Mouse (Mus musculus): ENCODE measurements around the gene Vps72.
"Not testable (repeated sequence)": the region's sequence is repeated elsewhere in the genome, so short reads cannot be mapped to it uniquely, and the experiment has no call there.

Vps72 gene

DNA sequence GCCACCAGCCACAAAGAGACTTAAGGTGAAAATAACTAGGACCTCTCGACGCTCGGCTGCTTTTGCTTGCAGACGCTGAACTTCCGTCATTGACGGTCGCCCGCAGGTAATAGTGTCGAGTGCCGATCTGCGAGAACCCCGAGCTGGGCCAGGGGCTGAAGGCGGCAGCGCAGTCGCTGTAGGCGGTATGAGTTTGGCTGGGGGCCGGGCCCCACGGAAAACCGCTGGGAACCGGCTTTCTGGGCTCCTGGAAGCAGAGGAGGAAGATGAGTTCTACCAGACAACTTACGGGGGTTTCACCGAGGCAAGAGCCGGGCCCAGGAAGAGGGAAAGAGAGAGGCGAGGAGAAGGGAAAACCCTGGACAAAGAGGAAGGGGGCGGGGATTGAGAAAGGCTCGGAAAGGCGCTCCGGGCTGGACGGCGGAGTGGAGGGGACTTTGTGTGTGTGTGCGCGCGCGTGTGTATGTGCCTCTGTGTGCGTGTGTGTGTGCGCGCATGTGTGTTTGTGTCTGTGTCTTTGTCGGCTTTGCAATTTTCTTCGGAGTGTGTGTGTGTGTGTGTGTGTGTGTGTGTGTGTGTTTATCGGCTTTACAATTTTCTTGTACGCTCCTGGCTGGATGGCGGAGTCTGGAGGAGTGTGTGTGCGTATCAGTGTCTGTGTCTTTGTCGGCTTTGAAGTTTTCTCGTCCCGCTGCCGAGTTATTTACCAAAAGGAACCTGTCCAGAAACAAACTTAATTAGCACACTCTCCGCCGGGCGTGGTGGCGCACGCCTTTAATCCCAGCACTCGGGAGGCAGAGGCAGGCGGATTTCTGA lies at the start of gene Vps72:
Gene Vps72 (plus strand): TSS at position 112 of the 816 bp plus-strand sequence.
- DNase-seq (ENCODE audit: extremely low read depth, insufficient read length, low spot score) = peak; percentile 89

DNA sequence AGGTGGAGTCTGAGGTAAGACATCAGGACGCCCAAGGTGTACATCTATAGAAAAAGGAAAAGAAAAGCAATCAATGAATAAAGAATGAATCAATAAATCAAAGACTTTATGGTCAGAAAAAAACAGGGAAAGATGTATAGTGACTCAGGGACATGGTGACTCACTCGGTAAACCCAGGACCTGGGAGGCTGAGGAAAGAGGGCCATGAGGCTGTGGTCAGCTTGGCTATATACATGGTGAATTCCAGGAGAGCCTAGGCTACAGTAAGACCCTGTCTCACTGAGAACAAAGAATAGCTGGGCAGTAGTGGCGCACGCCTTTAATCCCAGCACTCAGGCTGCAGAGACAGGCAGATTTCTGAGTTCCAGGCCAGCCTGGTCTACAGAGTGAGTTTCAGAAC lies 47.1 kb upstream of the Vps72 start:
- peak; percentile 67 for DNase-seq (ENCODE audit: extremely low read depth, insufficient read length, low spot score)

DNA sequence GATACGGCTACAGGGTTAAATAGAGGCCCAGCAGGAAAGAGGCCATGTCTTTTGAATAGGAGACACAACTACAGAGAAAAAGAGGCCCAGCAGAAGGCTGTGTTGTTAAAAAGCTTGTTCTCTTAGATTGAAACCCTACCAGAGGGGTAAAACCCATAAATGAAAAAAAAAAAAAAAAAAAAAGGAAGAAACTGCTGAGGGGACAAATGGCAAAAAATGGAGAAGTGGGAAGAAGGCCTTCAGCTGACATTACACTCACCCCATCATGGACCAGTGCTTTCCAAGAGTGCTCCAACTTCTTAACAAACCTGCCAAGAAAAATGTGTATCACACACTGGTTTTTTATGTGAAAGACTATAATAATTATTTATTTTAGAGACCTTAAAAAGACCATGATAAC lies 45.3 kb upstream of the Vps72 start:
- DNase-seq (ENCODE audit: extremely low read depth, insufficient read length, low spot score) = no peak

DNA sequence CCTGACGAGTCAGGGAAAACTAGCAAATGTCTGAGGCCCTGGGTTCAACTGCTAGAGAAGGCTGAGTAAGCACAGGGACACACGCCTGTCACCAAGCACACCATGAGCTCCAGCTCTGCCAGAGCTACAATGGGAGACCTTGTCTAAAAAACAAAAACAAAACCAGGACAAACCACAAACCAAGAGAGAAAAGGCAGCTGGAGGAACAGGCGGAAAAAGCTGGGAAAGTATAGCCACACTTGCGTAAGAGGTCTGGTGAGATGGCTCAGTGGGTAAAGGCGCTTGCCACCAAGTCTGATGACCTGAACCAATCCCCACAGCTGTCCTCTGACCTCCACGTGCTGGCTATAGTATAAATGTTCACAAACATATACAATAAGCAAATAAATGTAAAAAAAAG lies 44.7 kb upstream of the Vps72 start:
- peak; percentile 76 for DNase-seq (ENCODE audit: extremely low read depth, insufficient read length, low spot score)

DNA sequence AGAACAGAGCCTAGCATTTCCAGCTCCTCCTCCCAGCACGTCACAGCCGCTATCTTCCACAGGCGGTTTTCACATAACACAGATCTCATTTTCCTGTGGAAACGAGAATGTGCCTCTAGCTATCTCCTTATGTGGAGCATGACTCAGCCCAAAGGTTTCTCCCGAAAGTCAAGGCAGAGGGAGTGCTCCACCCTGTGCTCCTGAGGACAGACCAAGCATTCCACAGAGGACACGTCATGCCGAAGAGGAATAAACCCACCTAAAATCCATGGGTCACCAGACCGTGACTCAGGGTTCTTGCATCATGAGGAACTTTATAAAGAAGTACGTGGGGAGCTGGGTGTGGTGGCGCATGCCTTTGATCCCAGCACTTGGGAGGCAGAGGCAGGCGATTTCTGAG lies 44.3 kb upstream of the Vps72 start:
- peak; percentile 88 for DNase-seq (ENCODE audit: extremely low read depth, insufficient read length, low spot score)

DNA sequence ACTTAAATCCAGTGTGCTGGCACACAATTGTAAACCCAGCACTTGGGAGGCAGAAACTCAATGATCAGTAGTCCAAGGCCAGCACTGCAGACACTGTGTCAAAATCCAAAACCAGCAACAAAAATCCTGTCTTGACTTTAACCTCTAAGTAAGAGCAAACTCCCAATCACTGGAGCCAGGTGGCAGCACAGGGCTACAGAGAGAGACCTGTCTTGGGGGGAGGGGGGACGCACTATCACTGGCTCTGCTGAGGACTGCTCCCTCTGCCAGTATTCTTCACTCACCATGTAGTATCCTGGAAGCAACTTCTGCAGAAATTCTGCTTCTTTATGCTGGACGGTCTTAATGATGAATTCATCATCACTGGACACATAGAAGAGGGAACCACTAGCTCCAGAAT lies 39.2 kb upstream of the Vps72 start:
- no peak for DNase-seq (ENCODE audit: extremely low read depth, insufficient read length, low spot score)

DNA sequence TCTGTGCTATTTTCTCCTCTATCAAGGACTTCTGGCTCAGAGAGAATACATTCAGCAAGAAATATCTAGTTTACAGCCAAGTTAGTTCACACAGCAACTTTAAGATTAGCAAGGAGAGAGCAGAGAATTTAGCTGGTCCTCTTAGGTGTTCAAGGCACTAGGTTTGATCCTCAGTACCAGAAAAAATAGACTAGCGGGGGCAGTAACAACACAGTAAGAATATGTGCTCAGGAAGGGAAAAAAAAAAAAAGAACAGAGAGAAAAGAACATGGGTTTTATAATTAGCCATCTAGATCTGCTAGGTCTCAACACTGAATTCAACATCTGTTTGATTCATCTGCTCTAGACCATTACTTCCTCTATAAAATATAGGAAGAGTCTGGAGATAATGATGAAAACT lies 22.8 kb upstream of the Vps72 start:
- DNase-seq (ENCODE audit: extremely low read depth, insufficient read length, low spot score) = no peak

DNA sequence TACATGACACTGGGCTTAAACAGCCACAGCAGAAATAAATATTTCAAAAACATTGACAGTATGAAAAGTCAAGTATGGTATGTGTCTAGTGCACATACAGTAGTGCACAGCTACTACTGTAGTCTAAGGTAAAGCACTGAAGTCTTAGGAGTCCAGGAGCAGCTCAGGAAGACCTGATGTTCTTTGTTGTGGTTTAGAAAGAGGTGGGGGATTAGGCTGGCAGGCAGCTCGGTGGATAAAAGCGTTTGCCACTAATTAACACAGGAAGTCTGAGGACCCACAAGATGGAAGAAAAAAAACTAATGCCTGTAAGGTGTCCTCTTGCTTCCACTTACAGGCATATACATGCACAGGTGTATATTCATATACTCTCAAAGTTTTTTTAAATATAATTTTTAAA lies 10.0 kb upstream of the Vps72 start:
- DNase-seq (ENCODE audit: extremely low read depth, insufficient read length, low spot score) = no peak

DNA sequence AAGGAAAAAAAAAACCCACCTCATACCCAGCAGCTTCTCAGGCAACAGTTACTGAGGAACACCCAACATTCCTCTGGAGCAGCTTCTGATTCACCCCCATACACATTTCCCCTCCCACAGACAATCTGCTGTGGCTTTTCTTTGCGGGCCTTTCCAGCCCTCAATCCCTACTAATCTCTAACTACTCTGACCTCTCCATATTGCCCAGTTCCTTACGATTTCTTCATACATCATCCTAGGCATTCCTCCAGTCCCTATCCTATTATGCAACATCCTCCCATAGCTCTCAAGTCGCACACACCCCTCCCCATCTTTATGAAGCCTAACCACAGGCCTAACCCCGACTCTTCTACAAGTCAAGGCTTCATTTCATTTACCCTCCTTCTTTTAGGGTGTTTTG lies 5.7 kb upstream of the Vps72 start:
- DNase-seq (ENCODE audit: extremely low read depth, insufficient read length, low spot score) = no peak

DNA sequence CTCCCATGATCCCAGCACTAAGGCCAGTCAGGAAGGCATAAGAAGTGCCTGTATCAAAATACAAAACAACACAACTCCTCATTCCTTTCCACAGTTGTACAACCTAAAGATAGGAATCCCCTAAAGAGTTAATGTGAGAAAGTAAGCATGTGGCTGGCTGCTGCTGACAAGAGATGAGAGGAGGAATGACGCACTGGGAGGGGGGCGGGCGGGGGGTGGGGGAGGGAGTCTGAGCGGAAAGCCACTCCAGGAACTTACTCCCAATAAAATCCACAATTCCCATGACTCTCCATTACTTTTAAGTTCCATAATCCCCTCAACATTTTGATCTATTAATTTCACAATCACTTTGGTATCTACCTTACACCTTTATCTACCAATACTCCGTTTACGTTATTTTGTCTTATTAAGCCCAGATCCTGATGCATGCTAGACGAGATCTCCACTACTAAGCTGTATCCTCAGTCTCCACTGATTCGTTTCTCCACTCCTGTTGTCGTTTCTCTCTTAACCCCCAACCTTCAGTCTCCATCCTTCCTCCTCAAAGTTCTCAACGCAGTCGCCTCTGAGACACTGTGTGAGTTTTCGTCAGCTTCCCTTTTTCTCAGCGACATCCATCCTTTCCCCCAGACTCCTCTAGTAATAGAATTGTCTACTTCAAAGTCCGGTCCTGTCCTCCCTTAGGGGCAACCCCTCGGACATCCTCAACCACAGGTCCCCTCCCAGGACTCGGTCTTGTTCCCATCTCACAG lies 5.1 kb upstream of the Vps72 start:
- DNase-seq (ENCODE audit: extremely low read depth, insufficient read length, low spot score) = peak; percentile 32

DNA sequence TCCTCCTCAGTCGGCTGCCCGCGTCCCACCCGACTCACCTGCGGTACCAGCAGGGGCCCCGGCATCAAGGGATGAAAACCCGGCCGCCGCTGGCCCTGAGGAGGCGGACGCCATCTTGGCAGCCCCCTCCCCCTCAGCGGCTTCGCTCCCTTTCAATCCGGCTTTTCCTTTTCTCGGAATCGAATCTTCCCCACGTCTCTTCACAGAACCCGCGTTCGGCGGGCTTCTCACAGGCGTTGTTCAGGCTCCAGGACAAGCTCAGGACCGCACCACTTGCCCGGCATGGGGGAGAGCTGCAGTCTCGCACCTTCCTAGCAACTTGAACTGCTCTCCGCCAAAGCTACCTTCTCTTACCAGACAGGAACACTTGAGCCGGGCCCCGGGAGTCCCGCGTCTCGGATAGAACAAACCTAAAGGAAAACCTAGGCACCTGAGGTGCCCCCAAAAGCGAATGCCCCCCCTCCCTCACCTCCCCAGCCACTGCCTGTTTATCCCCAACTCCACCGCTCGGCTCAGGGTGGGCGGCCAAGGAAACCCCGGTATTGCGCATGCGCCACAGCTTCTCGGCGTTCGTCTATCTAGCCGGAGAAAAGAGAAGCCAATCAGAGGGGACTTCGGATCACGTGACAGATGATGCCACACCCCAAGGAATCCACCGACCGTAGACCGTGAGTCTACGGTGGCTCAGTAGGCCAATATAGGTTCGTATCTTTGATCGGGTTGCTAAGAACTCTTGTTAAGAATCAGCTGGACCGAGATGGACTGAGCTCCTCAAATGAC lies 4.3 kb upstream of the Vps72 start, which contains the start of gene Pip5k1a:
Gene Pip5k1a (minus strand): TSS at position 593 of the 780 bp plus-strand sequence.
- peak; percentile 94 for DNase-seq (ENCODE audit: extremely low read depth, insufficient read length, low spot score)

DNA sequence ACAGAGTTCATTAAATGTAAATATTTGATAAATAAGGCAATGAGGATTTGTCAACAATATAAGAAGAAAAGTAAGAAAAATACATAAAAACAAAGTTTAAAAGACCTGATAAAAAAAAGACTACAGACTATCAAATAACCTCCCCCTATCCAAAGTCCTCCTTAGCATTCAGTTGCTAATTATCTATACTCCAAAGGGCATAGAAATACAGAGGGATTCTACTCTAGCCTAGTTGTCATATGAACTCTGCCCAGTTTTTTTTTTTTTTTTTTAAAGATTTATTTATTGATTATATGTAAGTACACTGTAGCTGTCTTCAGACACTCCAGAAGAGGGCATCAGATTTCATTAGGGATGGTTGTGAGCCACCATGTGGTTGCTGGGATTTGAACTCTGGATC lies 3.5 kb upstream of the Vps72 start:
- DNase-seq (ENCODE audit: extremely low read depth, insufficient read length, low spot score) = not testable (repeated sequence)

DNA sequence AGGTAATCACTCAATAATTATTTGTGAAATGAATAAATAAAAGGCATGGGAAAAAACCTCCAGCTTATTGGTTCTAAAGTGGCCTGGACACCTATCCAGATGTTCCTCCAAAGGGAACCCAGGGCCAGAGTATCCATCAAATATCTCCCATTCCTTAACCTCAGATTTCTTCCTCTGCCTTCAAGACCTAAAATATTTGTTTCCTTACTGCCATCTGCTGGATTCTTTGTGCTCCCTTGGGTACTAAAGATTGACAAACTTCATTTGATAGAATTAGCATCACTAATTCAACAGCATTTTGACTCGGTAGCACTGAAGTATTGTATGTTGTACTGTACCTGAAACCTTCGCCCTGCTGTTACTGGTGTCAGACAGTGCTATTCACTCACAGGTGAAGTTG lies 2.9 kb upstream of the Vps72 start:
- no peak for DNase-seq (ENCODE audit: extremely low read depth, insufficient read length, low spot score)

DNA sequence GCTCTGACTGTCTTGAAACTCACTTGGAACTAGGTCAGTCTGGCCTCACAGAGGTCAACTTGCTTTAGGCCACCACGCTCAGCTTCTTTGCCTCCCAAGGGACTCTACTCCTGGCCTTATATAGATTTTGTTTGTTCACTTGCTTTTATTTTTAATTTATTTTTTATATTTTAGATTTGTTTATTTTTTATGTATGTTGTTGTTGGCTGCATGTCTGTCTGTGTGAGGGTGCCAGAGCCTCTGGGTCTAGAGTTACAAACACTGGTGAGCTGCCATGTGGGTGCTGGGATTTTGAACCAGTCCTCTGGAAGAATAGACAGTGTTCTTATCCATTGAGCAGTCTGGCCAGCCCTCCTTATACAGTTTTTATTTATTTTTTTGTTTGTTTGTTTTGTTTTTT lies 1.9 kb downstream of the Vps72 start:
- no peak for DNase-seq (ENCODE audit: extremely low read depth, insufficient read length, low spot score)

DNA sequence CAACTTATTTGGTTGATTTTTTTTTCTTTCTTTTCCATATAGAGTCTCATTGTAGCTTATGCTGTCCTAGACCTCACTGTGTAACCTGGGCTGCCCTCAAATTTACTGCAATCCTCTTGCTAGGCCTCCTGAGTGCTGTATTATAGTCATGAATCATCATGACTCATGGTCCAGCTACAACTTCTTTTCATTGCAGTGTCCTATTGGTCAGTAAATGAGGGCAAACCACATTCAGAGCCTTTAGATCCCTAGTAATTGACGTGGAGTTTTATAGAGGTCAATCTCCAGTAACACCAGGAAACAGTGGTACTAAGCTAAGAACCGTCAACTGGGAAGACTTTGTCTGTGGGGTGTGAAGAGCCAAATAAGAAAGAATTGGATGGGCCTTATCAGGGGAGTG lies 6.9 kb downstream of the Vps72 start:
- peak; percentile 49 for DNase-seq (ENCODE audit: extremely low read depth, insufficient read length, low spot score)

DNA sequence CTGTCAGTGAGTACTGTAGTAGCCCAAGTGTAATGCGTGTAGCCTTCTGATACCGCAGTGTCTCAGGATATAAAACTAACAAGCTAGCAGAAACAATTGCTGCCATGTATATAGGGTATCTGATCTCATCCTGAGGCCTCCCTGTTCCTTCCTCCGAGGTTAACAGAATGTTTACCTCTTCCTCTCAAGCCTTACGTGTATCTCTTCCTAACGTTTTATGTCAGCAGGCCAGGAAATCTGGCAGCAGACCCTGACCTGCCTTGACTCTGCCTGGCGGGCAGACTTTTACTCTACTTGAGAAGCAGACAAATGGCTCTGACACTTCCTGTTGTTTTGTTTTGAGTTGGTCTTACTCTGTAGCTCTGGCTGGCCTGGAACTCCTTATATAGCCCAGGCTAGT lies 10.8 kb downstream of the Vps72 start:
- DNase-seq (ENCODE audit: extremely low read depth, insufficient read length, low spot score) = no peak

DNA sequence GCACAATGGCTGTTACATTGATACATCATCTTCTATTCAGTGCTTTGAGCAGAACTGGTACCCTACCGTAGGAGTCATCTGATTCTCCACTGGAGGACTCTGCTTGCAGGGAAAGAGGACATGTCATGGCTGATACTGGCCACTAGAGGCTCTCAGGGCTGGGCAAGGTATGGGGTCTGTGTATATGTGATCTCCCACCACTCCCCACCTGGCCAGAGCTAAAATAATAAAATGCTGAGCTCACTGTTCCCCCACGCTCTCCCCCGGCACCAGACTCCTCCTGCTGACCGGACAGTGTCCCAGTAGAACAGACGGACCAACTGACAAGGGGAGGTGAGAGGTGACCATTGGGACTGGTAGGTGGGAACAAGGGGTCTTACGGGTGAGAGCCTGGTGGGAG lies 13.4 kb downstream of the Vps72 start, which contains the start of gene Tmod4:
Gene Tmod4 (plus strand): TSS at position 231 of the 400 bp plus-strand sequence.
- no peak for DNase-seq (ENCODE audit: extremely low read depth, insufficient read length, low spot score)

DNA sequence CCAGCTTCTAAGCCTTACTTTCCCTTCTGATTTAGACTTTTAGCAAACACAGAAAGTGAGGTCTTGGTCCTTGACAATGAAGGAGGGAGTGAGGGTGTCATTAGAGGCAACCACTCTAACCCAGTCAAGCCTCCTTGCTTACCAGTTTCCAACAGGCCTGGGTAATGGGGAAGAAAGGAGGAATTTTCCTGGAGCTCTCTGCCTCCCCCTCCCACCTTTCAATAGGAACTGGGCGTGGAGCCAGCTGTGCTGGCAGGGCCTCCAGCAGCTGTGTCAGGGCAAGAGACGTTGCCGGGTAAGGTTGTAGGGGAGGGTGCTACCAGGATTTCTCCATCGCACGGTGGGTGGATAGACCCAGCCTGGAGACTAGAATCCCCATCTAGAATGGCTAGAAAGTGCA lies 14.2 kb downstream of the Vps72 start:
- no peak for DNase-seq (ENCODE audit: extremely low read depth, insufficient read length, low spot score)

DNA sequence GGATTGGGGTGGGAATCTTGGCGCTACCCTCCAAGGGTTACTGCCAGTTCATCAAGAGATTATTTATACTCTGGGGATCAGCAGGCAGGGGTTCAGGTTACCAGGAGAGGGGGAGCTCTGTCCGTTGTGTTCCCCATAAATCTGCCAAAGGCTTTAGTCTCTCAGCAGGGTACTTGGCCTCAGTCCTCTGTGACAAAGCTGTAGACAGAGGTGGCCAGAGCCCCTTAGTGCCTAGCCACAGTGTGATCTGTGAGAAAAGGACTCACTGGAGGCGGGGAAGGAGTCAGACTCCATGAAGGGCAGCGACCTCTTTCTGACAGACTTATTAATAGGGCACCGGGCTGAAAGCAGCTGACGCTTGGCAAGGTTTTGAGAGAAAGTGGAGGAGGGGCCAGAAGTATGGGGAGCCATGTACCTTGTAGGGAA lies 18.4 kb downstream of the Vps72 start:
- no peak for DNase-seq (ENCODE audit: extremely low read depth, insufficient read length, low spot score)

DNA sequence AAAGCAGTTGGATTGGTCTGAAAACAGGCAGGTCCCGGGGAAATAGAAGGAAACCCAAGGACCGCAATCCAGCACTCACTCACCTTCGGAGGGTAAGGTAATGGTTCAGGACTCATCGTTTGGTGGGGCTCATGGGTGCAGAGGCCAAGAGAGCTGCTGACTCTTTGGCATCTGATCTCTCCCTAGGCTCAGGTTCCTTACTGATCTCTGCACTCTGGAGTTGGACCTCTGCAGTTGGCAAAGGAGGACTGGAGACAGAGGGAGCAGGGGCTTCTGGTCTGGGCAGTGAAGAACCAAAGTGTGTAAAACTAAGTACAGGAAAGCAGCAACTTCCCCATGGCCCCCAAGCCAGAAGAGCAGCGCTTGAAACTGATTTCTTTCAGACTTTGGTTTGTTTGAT lies 19.3 kb downstream of the Vps72 start:
- DNase-seq (ENCODE audit: extremely low read depth, insufficient read length, low spot score) = no peak

DNA sequence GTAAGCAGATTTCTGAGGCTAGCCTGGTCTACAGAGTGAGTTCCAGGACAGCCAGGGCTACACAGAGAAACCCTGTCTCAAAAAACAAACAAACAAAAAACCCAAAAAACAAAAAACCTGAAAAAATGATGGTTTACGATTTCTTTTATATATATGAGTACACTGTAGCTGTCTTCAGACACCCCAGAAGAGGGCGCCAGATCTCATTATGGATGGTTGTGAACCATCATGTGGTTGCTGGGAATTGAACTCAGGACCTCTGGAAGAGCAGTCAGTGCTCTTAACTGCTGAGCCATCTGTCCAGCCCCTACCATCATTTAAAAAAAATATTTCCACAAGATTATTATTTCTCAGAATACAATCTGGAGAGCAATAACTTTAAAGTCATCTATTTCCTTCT lies 21.6 kb downstream of the Vps72 start:
- DNase-seq (ENCODE audit: extremely low read depth, insufficient read length, low spot score) = not testable (repeated sequence)

All from 3134 (cell line).